8 mouse cellular contexts compared by ENCODE assay signal in the genomic region with DNA sequence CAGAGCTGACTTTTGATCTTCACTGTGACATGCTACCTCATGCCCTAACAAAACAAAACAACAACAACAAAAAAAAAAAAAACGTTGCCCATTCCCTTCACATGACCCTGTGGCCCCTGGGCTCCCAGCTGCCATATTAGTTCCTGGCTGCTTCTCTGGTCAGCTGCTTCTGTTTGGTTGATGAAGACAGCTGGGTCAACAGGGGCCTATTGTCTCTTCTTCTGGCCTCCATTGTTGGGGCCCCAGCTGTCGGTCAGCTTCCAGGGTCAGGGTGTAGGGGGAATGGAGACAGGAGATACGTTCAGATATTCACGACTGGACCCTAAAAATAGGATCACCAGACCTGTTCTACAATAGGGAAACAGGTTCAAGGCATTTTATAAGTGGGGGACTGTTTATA. TPM values are rescaled to one million over a fixed set of nuclear protein-coding genes. Genes with fewer than 3 reads are reported as not detected.
DNase-seq lines count a peak whose midpoint lies in the region; ATAC-seq and TF ChIP-seq lines count a peak whose summit lies in the region.

No protein-coding gene starts in this region.

- peak overlapping the region; percentile 88 for H3K4me2 ChIP-seq in heart, embryonic 11.5 days
- 0 out of 2 replicates have a peak overlapping the region, but pooled peaks have one; percentile 13 for H3K4me2 ChIP-seq in CH12.LX (ENCODE audit: insufficient read depth, low read depth, poor library complexity, severe bottlenecking)
- H3K4me2 ChIP-seq in forebrain, embryonic 14.5 days (ENCODE audit: low read length): peak overlapping the region; percentile 84
- peak overlapping the region; percentile 91 for H3K4me2 ChIP-seq in liver, embryonic 15.5 days

- no peak for TF ChIP-seq EP300 in CH12.LX (IDR thresholded peaks at IDR 0.05; ENCODE audit: low read length)

- peak overlapping the region; percentile 72 for H3K4me3 ChIP-seq in heart, embryonic 11.5 days (ENCODE audit: low read depth, low read length)
- no peak overlapping the region for H3K4me3 ChIP-seq in CH12.LX (replicated peaks in 1 of 3; ENCODE audit: low read depth in 2 of 3, low read length in 2 of 3, poor library complexity in 1 of 3)
- H3K4me3 ChIP-seq in forebrain, embryonic 14.5 days (ENCODE audit: low read depth, low read length): peak overlapping the region; percentile 63
- H3K4me3 ChIP-seq in liver, embryonic 15.5 days (replicated peaks): peak overlapping the region; percentile 17

- TF ChIP-seq CTCF in CH12.LX (conservative IDR thresholded peaks at IDR 0.05 in 1 of 2, IDR thresholded peaks at IDR 0.05 in 1 of 2; ENCODE audit: low read depth in 2 of 2, low read length in 2 of 2): no peak

- peak overlapping the region; percentile 54; the same call in 1 of the 2 replicates for H3K27ac ChIP-seq in heart, embryonic 11.5 days (ENCODE audit: low read depth, low read length)
- H3K27ac ChIP-seq in CH12.LX (ENCODE audit: insufficient read depth, low read depth): no peak overlapping the region
- H3K27ac ChIP-seq in forebrain, embryonic 14.5 days (ENCODE audit: low read depth, low read length): no peak overlapping the region
- H3K27ac ChIP-seq in liver, embryonic 15.5 days (replicated peaks): peak overlapping the region; percentile 77

- in situ Hi-C loops in CH12.LX (cut with MboI; ENCODE audit: low pct_ligation_motif_present, low pct_unique_long_range_greater_than_20kb, low sequenced_read_pairs): loop anchor here (25.0 kb wide), 1 partner anchor 256 kb away; a partner anchor contains a TSS

- H3K9ac ChIP-seq in heart, embryonic 11.5 days (ENCODE audit: low read depth, low read length): peak overlapping the region; percentile 82; the same call in 1 of the 2 replicates
- no peak overlapping the region for H3K9ac ChIP-seq in CH12.LX (ENCODE audit: insufficient read depth, low read depth)
- H3K9ac ChIP-seq in forebrain, embryonic 14.5 days (ENCODE audit: low read length): no peak overlapping the region; the same call in 1 of the 2 replicates
- H3K9ac ChIP-seq in liver, embryonic 15.5 days: peak overlapping the region; percentile 36

- TF ChIP-seq RAD21 in CH12.LX (IDR thresholded peaks at IDR 0.05; ENCODE audit: low read depth, low read length): no peak

- no peak for DNase-seq in heart, adult 9 months (ENCODE audit: low spot score in 2 of 2)
- no peak for DNase-seq in CH12.LX (ENCODE audit: extremely low read depth)
- DNase-seq in forebrain, embryonic 14.5 days (ENCODE audit: low spot score): no peak
- no peak for DNase-seq in spleen, postnatal 4 days (ENCODE audit: low spot score in 2 of 2)
- DNase-seq in right cerebral cortex, postnatal 36 days (ENCODE audit: low spot score in 2 of 2): no peak
- no peak for DNase-seq in adrenal gland, adult (ENCODE audit: inconsistent age in 2 of 2, low spot score in 1 of 2)

- H3K36me3 ChIP-seq in heart, embryonic 11.5 days (ENCODE audit: control insufficient read depth, insufficient read depth, low read length): no peaks in the 10 kb centered on the region
- no peaks in the 10 kb centered on the region for H3K36me3 ChIP-seq in CH12.LX (replicated peaks in 1 of 2; ENCODE audit: control insufficient read depth in 1 of 2, insufficient read depth in 1 of 2, low read length in 1 of 2)
- no peaks in the 10 kb centered on the region for H3K36me3 ChIP-seq in forebrain, embryonic 14.5 days (ENCODE audit: control insufficient read depth, insufficient read depth, low read length)
- H3K36me3 ChIP-seq in liver, embryonic 15.5 days (replicated peaks): 0 out of 2 replicates have a peak, but pooled peaks cover 5% of the 10 kb centered on the region

- no peaks in the 10 kb centered on the region for H3K9me3 ChIP-seq in heart, embryonic 11.5 days (replicated peaks; ENCODE audit: control insufficient read depth, low read length)
- no peaks in the 10 kb centered on the region for H3K9me3 ChIP-seq in CH12.LX (replicated peaks; ENCODE audit: low read length)
- no peaks in the 10 kb centered on the region for H3K9me3 ChIP-seq in forebrain, embryonic 14.5 days (replicated peaks; ENCODE audit: control insufficient read depth, low read length)
- H3K9me3 ChIP-seq in liver, embryonic 15.5 days (replicated peaks): no peaks in the 10 kb centered on the region

- TF ChIP-seq POLR2A in CH12.LX (IDR thresholded peaks at IDR 0.05; ENCODE audit: low read depth, low read length): no peak

- WGBS in heart, embryonic 11.5 days (ENCODE audit: insufficient replicate concordance): 11% methylated on average over 4 of the region's 4 CpGs
- WGBS in forebrain, embryonic 14.5 days: 19% methylated on average over 4 of the region's 4 CpGs
- WGBS in liver, embryonic 15.5 days (ENCODE audit: insufficient replicate concordance): 18% methylated on average over 4 of the region's 4 CpGs

- peaks cover 5% of the 10 kb centered on the region; the same call in 1 of the 2 replicates for H3K27me3 ChIP-seq in heart, embryonic 11.5 days (ENCODE audit: control insufficient read depth, insufficient read depth, low read length)
- peaks cover 81% of the 10 kb centered on the region for H3K27me3 ChIP-seq in CH12.LX (replicated peaks)
- no peaks in the 10 kb centered on the region for H3K27me3 ChIP-seq in forebrain, embryonic 14.5 days (replicated peaks; ENCODE audit: control insufficient read depth, insufficient read depth, low read length)
- peaks cover 22% of the 10 kb centered on the region for H3K27me3 ChIP-seq in liver, embryonic 15.5 days

- no peak for ATAC-seq in heart, embryonic 11.5 days (replicated peaks; ENCODE audit: insufficient number of reproducible peaks, low FRiP score, low TSS enrichment)
- ATAC-seq in forebrain, embryonic 14.5 days: no peak
- ATAC-seq in liver, embryonic 15.5 days (ENCODE audit: insufficient read depth): no peak

- no peaks in the 10 kb centered on the region for H3K79me2 ChIP-seq in CH12.LX (replicated peaks; ENCODE audit: control insufficient read depth, extremely low read depth, insufficient read depth, poor library complexity, severe bottlenecking)

- dilution Hi-C loops in CH12.LX (cut with MboI; ENCODE audit: extremely low pct_ligation_motif_present, extremely low pct_unique_long_range_greater_than_20kb, low sequenced_read_pairs): no loop called here

- H3K4me1 ChIP-seq in heart, embryonic 11.5 days (ENCODE audit: control insufficient read depth, insufficient read depth, low read length): peaks cover 26% of the 10 kb centered on the region; the same call in 1 of the 2 replicates
- peaks cover 6 to 11% of the 10 kb centered on the region in 2 experiments for H3K4me1 ChIP-seq in CH12.LX (ENCODE audit: control insufficient read depth in 1 of 2, insufficient read depth in 2 of 2)
- H3K4me1 ChIP-seq in forebrain, embryonic 14.5 days (ENCODE audit: control insufficient read depth, insufficient read depth, low read length): peaks cover 61% of the 10 kb centered on the region
- peaks cover 97% of the 10 kb centered on the region for H3K4me1 ChIP-seq in liver, embryonic 15.5 days (replicated peaks)

TF ChIP-seq in CH12.LX, 34 proteins besides CTCF, POLR2A, EP300 and RAD21:
- TF ChIP-seq MAFK (IDR thresholded peaks at IDR 0.05; ENCODE audit: insufficient replicate concordance, low read length): no peak
- no peak for TF ChIP-seq RCOR1 (conservative IDR thresholded peaks at IDR 0.05; ENCODE audit: low read depth, low read length)
- TF ChIP-seq ETS1 (conservative IDR thresholded peaks at IDR 0.05; ENCODE audit: low read depth, low read length): no peak
- no peak for TF ChIP-seq MYC (IDR thresholded peaks at IDR 0.05; ENCODE audit: low read depth, low read length)
- no peak for TF ChIP-seq KAT2A (IDR thresholded peaks at IDR 0.05; ENCODE audit: insufficient replicate concordance, low read length)
- TF ChIP-seq PAX5 (IDR thresholded peaks at IDR 0.05; ENCODE audit: low read length): no peak
- no peak for TF ChIP-seq NRF1 (IDR thresholded peaks at IDR 0.05; ENCODE audit: low read depth, low read length)

RNA-seq across cellular contexts. Expression of a gene that starts 0.4 kb away (rescaled TPM):
- 7.9 TPM in 2 replicates for polyA plus RNA-seq in heart, embryonic 11.5 days (2014; fragmentation: Nextera tagmentation; extraction: Ambion mirVana)
- total RNA-seq in CH12.LX (2012; rRNA removed): 0.55 and 2.1 TPM in 2 replicates
- 0.22 TPM in 1 of 2 replicates, not detected in the other for total RNA-seq in CH12.LX (2014; rRNA removed)
- 0.53 and 0.57 TPM in 2 replicates for polyA plus RNA-seq in CH12.LX (2012; ENCODE audit: insufficient read length, low read depth)
- 24.5 and 26.1 TPM in 2 replicates for polyA plus RNA-seq in forebrain, embryonic 14.5 days (2014; fragmentation: Nextera tagmentation; extraction: Ambion mirVana)
- 5.6 and 5.9 TPM in 2 replicates for polyA plus RNA-seq in liver, embryonic 15.5 days (2015; fragmentation: Nextera tagmentation; extraction: Ambion mirVana)

RNA-seq across cellular contexts. Expression of a gene that starts 39.4 kb away (rescaled TPM):
- 5.1 and 5.6 TPM in 2 replicates for polyA plus RNA-seq in heart, embryonic 11.5 days (2014; fragmentation: Nextera tagmentation; extraction: Ambion mirVana)
- total RNA-seq in CH12.LX (2012; rRNA removed) (103 TPM in 2 replicates), CH12.LX (2014; rRNA removed) (40.5 and 41.9 TPM in 2 replicates)
- 56.9 and 73.1 TPM in 2 replicates for polyA plus RNA-seq in CH12.LX (2012; ENCODE audit: insufficient read length, low read depth)
- polyA plus RNA-seq in forebrain, embryonic 14.5 days (2014; fragmentation: Nextera tagmentation; extraction: Ambion mirVana): 13.9 and 15.6 TPM in 2 replicates
- polyA plus RNA-seq in liver, embryonic 15.5 days (2015; fragmentation: Nextera tagmentation; extraction: Ambion mirVana): 32.0 and 37.1 TPM in 2 replicates

RNA-seq across cellular contexts. Expression of a gene that starts 56.2 kb away (rescaled TPM):
- polyA plus RNA-seq in heart, embryonic 11.5 days (2014; fragmentation: Nextera tagmentation; extraction: Ambion mirVana): 105 and 137 TPM in 2 replicates
- total RNA-seq in CH12.LX (2012; rRNA removed): 0.21 and 0.81 TPM in 2 replicates
- total RNA-seq in CH12.LX (2014; rRNA removed): not detected in 2 replicates
- polyA plus RNA-seq in CH12.LX (2012; ENCODE audit: insufficient read length, low read depth): not detected in 2 replicates
- polyA plus RNA-seq in forebrain, embryonic 14.5 days (2014; fragmentation: Nextera tagmentation; extraction: Ambion mirVana): 7.3 and 12.8 TPM in 2 replicates
- 6.2 and 6.5 TPM in 2 replicates for polyA plus RNA-seq in liver, embryonic 15.5 days (2015; fragmentation: Nextera tagmentation; extraction: Ambion mirVana)

Comparison
In these comparisons a context has a peak if more than half of its experiments do, and no peak if none do; other contexts are left out.
1. H3K27ac ChIP-seq: peak in heart, embryonic 11.5 days (single experiment) and liver, embryonic 15.5 days (single experiment); none in CH12.LX (single experiment) and forebrain, embryonic 14.5 days (single experiment).
2. H3K4me2 ChIP-seq: peak in every context shown above with its lines; median percentile 91 in liver, embryonic 15.5 days; 88 in heart, embryonic 11.5 days; 84 in forebrain, embryonic 14.5 days; 13 in CH12.LX.
3. H3K4me3 ChIP-seq: peak in heart, embryonic 11.5 days (single experiment), forebrain, embryonic 14.5 days (single experiment) and liver, embryonic 15.5 days (single experiment); none in CH12.LX (0 of 3).
4. H3K9ac ChIP-seq: peak in heart, embryonic 11.5 days (single experiment) and liver, embryonic 15.5 days (single experiment); none in CH12.LX (single experiment) and forebrain, embryonic 14.5 days (single experiment).